Mouse (Mus musculus): ENCODE measurements around the gene B230104I21Rik. TPM values are rescaled to one million over a fixed set of nuclear protein-coding genes. Genes with fewer than 3 reads are reported as not detected.

B230104I21Rik gene
- not detected in 2 replicates for polyA plus RNA-seq (2014; fragmentation: Nextera tagmentation; extraction: Ambion mirVana)

DNA sequence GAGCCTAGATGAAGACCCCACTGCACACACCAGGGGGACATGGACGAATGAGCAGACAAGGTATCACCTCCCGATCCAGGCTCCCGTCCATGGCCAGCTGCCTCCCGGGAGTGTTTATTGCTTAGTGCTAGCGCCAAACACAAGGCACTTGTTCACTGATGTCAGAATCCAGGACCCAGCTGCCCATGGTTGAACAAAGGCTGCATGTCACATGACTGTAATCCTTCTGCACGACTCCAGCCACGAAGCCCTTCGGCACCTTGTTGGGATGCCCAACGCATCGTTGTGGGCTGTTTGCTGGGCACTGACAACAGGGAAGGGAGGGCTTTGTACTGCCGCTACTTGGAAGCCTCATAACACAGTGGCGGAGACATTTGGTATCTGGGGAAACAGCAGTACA is at the start of gene B230104I21Rik:
B230104I21Rik (plus strand) TSS at position 367 of the 400 bp plus-strand sequence.
- Histone ChIP-seq H3K4me3 (ENCODE audit: low read depth, low read length) (no peak within 1 kb of the TSS; the same call in 1 of the 2 replicates), H3K27ac (ENCODE audit: low read depth, low read length) (no peak within 1 kb of the TSS), H3K9ac (replicated peaks; ENCODE audit: low read depth, low read length) (no peak within 1 kb of the TSS), H3K4me2 (ENCODE audit: low read depth, low read length) (peak within 1 kb of the TSS; percentile 38), H3K9me3 (ENCODE audit: control insufficient read depth, low read length) (no peaks in the 10 kb centered on the region), H3K4me1 (ENCODE audit: control insufficient read depth, insufficient read depth, low read length) (peaks cover 25% of the 10 kb centered on the region), H3K36me3 (ENCODE audit: control insufficient read depth, insufficient read depth, low read length) (no peaks in the 10 kb centered on the region), H3K27me3 (ENCODE audit: control insufficient read depth, insufficient read depth, low read length) (0 out of 2 replicates have a peak, but pooled peaks cover 3% of the 10 kb centered on the region)
- ATAC-seq (ENCODE audit: low read depth), result peak; percentile 41
- 19% methylated on average over 12 of the region's 12 CpGs for WGBS

DNA sequence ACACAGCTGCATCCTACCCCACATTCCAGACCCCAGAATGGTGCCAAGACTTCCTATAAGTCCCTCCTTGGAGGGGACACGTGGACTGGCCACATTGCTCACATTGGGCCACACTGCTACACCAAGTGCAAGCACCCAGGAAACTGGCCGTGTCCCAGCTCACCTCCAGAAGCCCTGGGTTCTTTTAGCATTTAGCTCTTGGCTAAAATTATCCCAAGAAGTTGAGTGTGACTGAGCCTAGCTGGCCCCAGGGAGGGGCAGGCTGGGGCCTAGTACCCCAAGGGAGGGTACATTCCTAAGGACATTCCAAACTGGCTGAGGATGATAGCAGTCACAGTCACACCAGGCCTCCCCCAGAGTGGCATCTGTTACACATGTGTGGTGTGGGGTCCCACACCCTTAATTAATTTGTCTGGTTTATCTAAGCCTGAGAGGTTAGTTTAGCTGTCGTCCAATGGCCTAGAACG is 42.2 kb upstream of the B230104I21Rik start:
- Histone ChIP-seq H3K4me3 (ENCODE audit: low read depth, low read length) (no peak overlapping the region), H3K27me3 (ENCODE audit: control insufficient read depth, insufficient read depth, low read length) (peaks cover 1% of the 10 kb centered on the region), H3K27ac (ENCODE audit: low read depth, low read length) (no peak overlapping the region), H3K4me2 (ENCODE audit: low read depth, low read length) (no peak overlapping the region), H3K9ac (replicated peaks; ENCODE audit: low read depth, low read length) (no peak overlapping the region), H3K4me1 (ENCODE audit: control insufficient read depth, insufficient read depth, low read length) (no peaks in the 10 kb centered on the region), H3K36me3 (ENCODE audit: control insufficient read depth, insufficient read depth, low read length) (no peaks in the 10 kb centered on the region), H3K9me3 (ENCODE audit: control insufficient read depth, low read length) (no peaks in the 10 kb centered on the region)
- 71% methylated on average over 4 of the region's 4 CpGs for WGBS
- no peak for ATAC-seq (ENCODE audit: low read depth)

DNA sequence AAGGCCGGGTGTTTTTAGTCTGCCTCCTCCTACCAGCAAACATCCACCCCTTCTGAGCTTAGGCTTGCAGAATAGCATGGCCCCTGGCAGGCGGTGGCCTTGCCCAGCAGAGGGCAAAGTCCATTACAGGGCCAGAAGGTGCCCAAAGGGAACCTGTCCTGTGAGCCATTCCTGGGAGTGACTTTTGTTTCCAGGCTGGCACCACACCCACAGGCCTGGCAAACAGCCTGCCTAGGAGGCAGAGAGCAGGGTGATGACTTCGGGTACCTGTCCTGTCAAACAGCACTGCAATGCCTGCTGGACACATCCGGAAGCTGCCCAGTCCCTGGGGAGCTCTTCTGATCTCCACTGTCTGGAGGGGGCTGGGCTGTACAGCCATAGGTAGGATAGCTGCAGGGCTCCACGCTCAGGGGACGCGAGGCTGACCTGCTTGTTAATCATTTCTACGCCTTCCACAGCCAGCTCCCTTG is 41.6 kb upstream of the B230104I21Rik start:
- Histone ChIP-seq H3K9ac (replicated peaks; ENCODE audit: low read depth, low read length) (no peak overlapping the region), H3K4me1 (ENCODE audit: control insufficient read depth, insufficient read depth, low read length) (no peaks in the 10 kb centered on the region), H3K4me3 (ENCODE audit: low read depth, low read length) (no peak overlapping the region), H3K36me3 (ENCODE audit: control insufficient read depth, insufficient read depth, low read length) (no peaks in the 10 kb centered on the region), H3K9me3 (ENCODE audit: control insufficient read depth, low read length) (no peaks in the 10 kb centered on the region), H3K27me3 (ENCODE audit: control insufficient read depth, insufficient read depth, low read length) (peaks cover 5% of the 10 kb centered on the region), H3K27ac (ENCODE audit: low read depth, low read length) (no peak overlapping the region), H3K4me2 (ENCODE audit: low read depth, low read length) (no peak overlapping the region)
- no peak for ATAC-seq (ENCODE audit: low read depth)
- WGBS, result 49% methylated on average over 8 of the region's 8 CpGs

DNA sequence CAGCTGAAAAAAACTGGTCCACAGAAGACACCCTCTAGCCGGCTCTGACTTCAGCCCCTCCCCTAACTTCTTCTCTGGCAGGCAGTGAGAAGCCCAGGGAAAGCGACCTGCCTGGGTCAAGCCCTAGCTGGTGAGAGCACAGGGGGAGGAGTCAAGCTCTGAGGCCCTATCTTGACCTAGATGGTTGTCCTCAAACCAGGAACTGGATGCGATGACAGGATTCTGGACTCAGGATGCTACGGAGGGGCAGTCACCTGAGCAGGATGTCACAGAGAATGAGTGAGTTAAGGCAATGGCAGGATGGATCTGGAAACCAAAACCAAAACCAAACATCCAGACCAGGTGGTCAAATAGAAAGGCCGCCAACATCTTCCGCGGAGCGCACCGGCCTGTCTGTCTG is 38.2 kb upstream of the B230104I21Rik start:
- no peaks in the 10 kb centered on the region for H3K36me3 ChIP-seq (ENCODE audit: control insufficient read depth, insufficient read depth, low read length)
- H3K27me3 ChIP-seq (ENCODE audit: control insufficient read depth, insufficient read depth, low read length), result peaks cover 23% of the 10 kb centered on the region
- H3K4me3 ChIP-seq (ENCODE audit: low read depth, low read length), result no peak overlapping the region
- H3K9me3 ChIP-seq (ENCODE audit: control insufficient read depth, low read length), result no peaks in the 10 kb centered on the region
- no peak for ATAC-seq (ENCODE audit: low read depth)
- H3K4me2 ChIP-seq (ENCODE audit: low read depth, low read length), result no peak overlapping the region
- no peak overlapping the region for H3K9ac ChIP-seq (replicated peaks; ENCODE audit: low read depth, low read length)
- 39% methylated on average over 9 of the region's 9 CpGs for WGBS
- H3K4me1 ChIP-seq (ENCODE audit: control insufficient read depth, insufficient read depth, low read length), result peaks cover 8% of the 10 kb centered on the region
- H3K27ac ChIP-seq (ENCODE audit: low read depth, low read length), result no peak overlapping the region

DNA sequence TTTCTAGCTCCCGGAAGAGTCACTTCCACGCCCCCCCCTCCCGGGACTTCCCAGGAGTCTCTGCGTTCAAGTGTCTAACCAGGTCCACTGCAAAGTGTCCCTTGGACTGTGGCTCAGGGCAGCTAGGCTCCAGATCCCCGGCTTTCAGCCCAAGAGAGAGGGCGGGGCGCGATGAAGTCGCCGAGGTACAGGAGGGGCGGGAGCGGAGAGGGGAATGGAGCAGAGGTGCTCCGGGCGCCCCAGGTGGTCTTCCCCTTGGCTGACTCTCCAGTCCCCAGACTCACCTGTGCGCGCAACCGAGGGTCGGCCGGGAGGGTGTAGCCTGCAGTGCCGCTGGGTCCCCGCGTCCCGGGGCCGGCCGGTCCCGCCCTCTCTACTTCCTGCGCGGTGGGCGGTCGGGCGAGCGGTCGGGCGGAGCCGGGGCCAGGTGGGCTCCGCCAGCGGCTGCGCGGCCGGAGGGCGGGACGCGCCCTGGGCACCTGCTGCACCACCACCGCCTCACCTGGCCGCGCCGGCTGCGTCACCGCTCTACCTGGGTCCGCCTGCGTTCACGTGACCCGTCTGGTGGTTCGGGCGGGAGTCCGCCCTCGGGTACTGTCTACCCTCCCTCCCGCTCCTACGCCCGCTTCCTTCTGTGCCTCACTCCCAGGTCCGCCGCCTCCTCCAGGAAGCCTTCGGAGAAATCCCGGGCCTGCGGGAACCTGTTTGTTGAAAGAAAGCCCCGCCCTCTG is 36.2 kb upstream of the B230104I21Rik start:
- ATAC-seq (ENCODE audit: low read depth), result no peak; the same call in 1 of the 2 replicates
- Histone ChIP-seq H3K4me3 (ENCODE audit: low read depth, low read length) (peak overlapping the region; percentile 34), H3K27me3 (ENCODE audit: control insufficient read depth, insufficient read depth, low read length) (peaks cover 23% of the 10 kb centered on the region), H3K4me2 (ENCODE audit: low read depth, low read length) (peak overlapping the region; percentile 72), H3K36me3 (ENCODE audit: control insufficient read depth, insufficient read depth, low read length) (no peaks in the 10 kb centered on the region), H3K4me1 (ENCODE audit: control insufficient read depth, insufficient read depth, low read length) (peaks cover 8% of the 10 kb centered on the region), H3K9me3 (ENCODE audit: control insufficient read depth, low read length) (no peaks in the 10 kb centered on the region), H3K27ac (ENCODE audit: low read depth, low read length) (no peak overlapping the region), H3K9ac (replicated peaks; ENCODE audit: low read depth, low read length) (0 out of 2 replicates have a peak overlapping the region, but pooled peaks have one; percentile 32)
- WGBS, result 2% methylated on average over 47 of the region's 66 CpGs

DNA sequence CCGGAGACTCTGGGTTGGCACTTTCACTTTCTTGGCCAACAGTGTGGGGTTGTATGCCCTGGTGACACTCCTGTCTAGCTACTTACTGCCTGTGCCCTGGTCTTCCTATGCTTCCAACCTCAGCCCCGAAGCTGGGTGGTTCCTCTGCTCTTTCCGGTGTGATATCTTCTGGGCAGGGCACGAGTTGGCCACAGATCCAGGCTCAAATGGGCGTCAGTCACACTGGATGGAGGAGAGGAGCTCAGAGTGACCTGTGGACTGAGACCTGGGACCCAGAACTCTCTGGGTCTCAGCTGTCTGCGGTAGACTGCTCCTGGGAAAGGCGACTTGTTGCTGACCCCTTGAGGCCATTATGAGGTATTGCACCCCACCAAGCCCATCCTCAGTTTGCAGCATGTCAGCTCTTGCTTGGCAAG is 34.5 kb upstream of the B230104I21Rik start, which contains the start of gene Arhgef16:
Arhgef16 (minus strand) TSS at position 211 of the 416 bp plus-strand sequence.
- H3K4me1 ChIP-seq (ENCODE audit: control insufficient read depth, insufficient read depth, low read length), result peaks cover 8% of the 10 kb centered on the region
- H3K27ac ChIP-seq (ENCODE audit: low read depth, low read length), result no peak within 1 kb of the TSS
- no peak within 1 kb of the TSS for H3K4me2 ChIP-seq (ENCODE audit: low read depth, low read length)
- ATAC-seq (ENCODE audit: low read depth), result peak; percentile 58; the same call in 1 of the 2 replicates
- no peak within 1 kb of the TSS for H3K9ac ChIP-seq (replicated peaks; ENCODE audit: low read depth, low read length)
- peaks cover 23% of the 10 kb centered on the region for H3K27me3 ChIP-seq (ENCODE audit: control insufficient read depth, insufficient read depth, low read length)
- H3K9me3 ChIP-seq (ENCODE audit: control insufficient read depth, low read length), result no peaks in the 10 kb centered on the region
- H3K36me3 ChIP-seq (ENCODE audit: control insufficient read depth, insufficient read depth, low read length), result no peaks in the 10 kb centered on the region
- 27% methylated on average over 7 of the region's 7 CpGs for WGBS
- no peak within 1 kb of the TSS for H3K4me3 ChIP-seq (ENCODE audit: low read depth, low read length)

DNA sequence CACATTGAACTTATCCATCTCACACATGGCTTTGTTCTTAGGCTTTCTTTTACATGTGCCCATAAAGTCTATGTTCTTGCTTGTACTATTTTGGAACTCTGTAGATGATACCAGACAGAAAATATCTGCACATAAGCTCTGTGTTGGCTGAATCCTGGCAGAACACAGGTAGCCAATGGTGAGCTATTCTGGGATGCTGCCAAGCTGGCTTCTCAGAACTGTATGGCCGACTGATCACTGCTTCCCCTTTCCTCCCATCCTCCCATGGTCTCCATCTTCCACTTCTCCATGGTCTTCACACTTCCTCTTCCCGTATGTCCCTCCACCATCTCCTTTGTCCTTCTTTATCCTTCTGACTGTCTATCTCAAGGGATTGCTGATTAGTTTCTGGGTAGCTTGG is 26.8 kb upstream of the B230104I21Rik start:
- Histone ChIP-seq H3K4me2 (ENCODE audit: low read depth, low read length) (no peak overlapping the region), H3K4me3 (ENCODE audit: low read depth, low read length) (no peak overlapping the region), H3K9ac (replicated peaks; ENCODE audit: low read depth, low read length) (no peak overlapping the region), H3K36me3 (ENCODE audit: control insufficient read depth, insufficient read depth, low read length) (no peaks in the 10 kb centered on the region), H3K9me3 (ENCODE audit: control insufficient read depth, low read length) (no peaks in the 10 kb centered on the region), H3K27me3 (ENCODE audit: control insufficient read depth, insufficient read depth, low read length) (no peaks in the 10 kb centered on the region), H3K27ac (ENCODE audit: low read depth, low read length) (no peak overlapping the region), H3K4me1 (ENCODE audit: control insufficient read depth, insufficient read depth, low read length) (no peaks in the 10 kb centered on the region)
- WGBS, result 94% methylated on average over 2 of the region's 2 CpGs
- no peak for ATAC-seq (ENCODE audit: low read depth)

DNA sequence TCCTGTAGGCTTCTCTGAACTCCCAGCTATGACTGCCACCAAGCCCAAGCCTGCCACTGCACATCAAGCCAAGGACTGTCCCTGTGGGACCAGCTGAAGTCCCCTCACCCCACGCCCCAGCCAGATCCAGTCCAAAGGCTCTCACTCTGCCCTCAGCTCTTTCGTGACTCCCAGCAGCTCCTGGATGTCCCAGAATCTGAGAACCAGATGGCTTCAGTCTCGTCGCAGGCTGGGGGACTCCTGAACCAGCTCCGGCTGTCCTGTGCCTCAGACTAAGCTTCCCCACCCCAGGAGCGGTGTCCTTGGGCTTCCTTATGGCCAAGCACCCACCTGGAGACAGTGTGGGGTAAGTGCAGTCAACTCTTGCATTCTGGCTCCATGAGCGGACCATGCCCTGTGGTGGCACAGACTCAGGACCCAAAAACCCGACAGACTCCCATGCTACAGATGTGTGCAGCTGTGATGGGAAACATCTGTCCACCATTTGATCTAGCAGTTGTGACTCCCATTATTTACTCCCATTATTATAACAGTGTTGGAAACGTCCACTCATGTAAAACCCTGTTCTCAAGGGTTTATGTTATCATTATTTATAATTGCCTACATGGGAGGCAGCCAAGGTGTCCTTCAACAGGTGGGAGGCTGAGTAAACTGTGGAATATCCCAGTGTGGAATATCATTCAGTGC is 25.2 kb upstream of the B230104I21Rik start:
- Histone ChIP-seq H3K36me3 (ENCODE audit: control insufficient read depth, insufficient read depth, low read length) (no peaks in the 10 kb centered on the region), H3K4me1 (ENCODE audit: control insufficient read depth, insufficient read depth, low read length) (no peaks in the 10 kb centered on the region), H3K4me3 (ENCODE audit: low read depth, low read length) (no peak overlapping the region), H3K4me2 (ENCODE audit: low read depth, low read length) (no peak overlapping the region), H3K27me3 (ENCODE audit: control insufficient read depth, insufficient read depth, low read length) (no peaks in the 10 kb centered on the region), H3K27ac (ENCODE audit: low read depth, low read length) (no peak overlapping the region), H3K9me3 (ENCODE audit: control insufficient read depth, low read length) (no peaks in the 10 kb centered on the region), H3K9ac (replicated peaks; ENCODE audit: low read depth, low read length) (no peak overlapping the region)
- ATAC-seq (ENCODE audit: low read depth), result no peak
- 83% methylated on average over 9 of the region's 9 CpGs for WGBS

All from neural tube, embryonic 14.5 days (tissue).